In genomic region chr12:53558259-53558658, GRCm38 (mm10) we compare ENCODE assay signal across 14 mouse cellular contexts.
"Had no signal": no experiment of that assay in that cellular context is flagged by ENCODE, and none has a peak within 500 bp of the region (broad histone marks: within the 10 kb centered on the region; RNA-seq: fewer than 3 reads in every experiment).

No protein-coding gene starts in this region.

- H3K27me3 ChIP-seq: midbrain, embryonic 13.5 days; midbrain, embryonic 15.5 days; neural tube, embryonic 12.5 days; stomach, embryonic 15.5 days had no signal

- H3K4me1 ChIP-seq: midbrain, embryonic 15.5 days; neural tube, embryonic 12.5 days; stomach, embryonic 15.5 days had no signal

- ATAC-seq: midbrain, embryonic 13.5 days; midbrain, embryonic 15.5 days had no signal

- H3K27ac ChIP-seq: midbrain, embryonic 13.5 days; midbrain, embryonic 15.5 days; neural tube, embryonic 12.5 days; stomach, embryonic 15.5 days; stomach, postnatal 0 days had no signal

- H3K4me3 ChIP-seq: midbrain, embryonic 13.5 days; midbrain, embryonic 15.5 days; neural tube, embryonic 12.5 days; stomach, embryonic 15.5 days had no signal

- H3K9me3 ChIP-seq: midbrain, embryonic 13.5 days; midbrain, embryonic 15.5 days; neural tube, embryonic 12.5 days; stomach, embryonic 15.5 days had no signal

- DNase-seq: lung, adult 18-20 months; lung, embryonic 14.5 days; lung, postnatal 10 days; lung, postnatal 4 days; right cerebral cortex, postnatal 14 days; thymus, adult 2 months; thymus, postnatal 25 days; thymus, postnatal 4 days had no signal

- H3K9ac ChIP-seq: lung, embryonic 14.5 days; midbrain, embryonic 13.5 days; midbrain, embryonic 15.5 days; neural tube, embryonic 12.5 days; stomach, embryonic 15.5 days had no signal

- H3K4me2 ChIP-seq: lung, embryonic 14.5 days; midbrain, embryonic 11.5 days; midbrain, embryonic 13.5 days; midbrain, embryonic 15.5 days; neural tube, embryonic 12.5 days; stomach, embryonic 15.5 days had no signal

- H3K36me3 ChIP-seq: midbrain, embryonic 13.5 days; midbrain, embryonic 15.5 days; neural tube, embryonic 12.5 days; stomach, embryonic 15.5 days had no signal
